In the genomic region with DNA sequence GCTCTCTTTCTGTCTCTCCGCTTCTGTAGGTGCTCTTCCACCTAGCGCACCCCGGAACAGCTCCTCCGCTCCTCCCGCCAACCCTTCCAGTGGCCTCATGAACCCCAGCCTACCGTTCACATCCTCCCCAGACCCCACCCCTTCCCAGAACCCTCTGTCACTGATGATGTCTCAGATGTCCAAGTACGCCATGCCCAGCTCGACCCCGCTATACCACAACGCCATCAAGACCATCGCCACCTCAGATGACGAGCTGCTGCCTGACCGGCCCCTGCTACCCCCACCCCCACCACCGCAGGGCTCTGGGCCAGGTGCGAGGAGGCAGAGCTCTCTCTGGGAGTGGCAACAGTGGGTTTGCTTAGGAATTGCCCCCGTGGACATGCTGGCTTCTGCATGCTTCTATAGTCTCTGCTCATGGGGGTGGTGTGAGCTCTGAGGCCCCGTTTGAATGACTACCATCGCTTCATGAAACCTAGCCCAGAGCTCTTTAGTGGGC, we compare ENCODE assay signal across 24 mouse cellular contexts. TPM values are rescaled to one million over a fixed set of nuclear protein-coding genes. Genes with fewer than 3 reads are reported as not detected.
DNase-seq lines count a peak whose midpoint lies in the region; ATAC-seq lines count a peak whose summit lies in the region.
"Had no signal": no experiment of that assay in that cellular context is flagged by ENCODE, and none has a peak within 500 bp of the region (broad histone marks: within the 10 kb centered on the region; RNA-seq: fewer than 3 reads in every experiment).

No protein-coding gene starts in this region.

- no peak overlapping the region for H3K27ac ChIP-seq in forebrain, embryonic 11.5 days (ENCODE audit: low read depth, low read length)
- no peak overlapping the region for H3K27ac ChIP-seq in forebrain, embryonic 14.5 days (ENCODE audit: low read depth, low read length)
- no peak overlapping the region for H3K27ac ChIP-seq in kidney, embryonic 14.5 days (ENCODE audit: low read depth, low read length)
- H3K27ac ChIP-seq: hindbrain, embryonic 14.5 days; layer of hippocampus, adult 2 months; limb, embryonic 13.5 days; liver, embryonic 13.5 days; macrophage; stomach, embryonic 15.5 days had no signal

- peaks cover 15% of the 10 kb centered on the region; the same call in 1 of the 2 replicates for H3K4me1 ChIP-seq in forebrain, embryonic 11.5 days (replicated peaks; ENCODE audit: control insufficient read depth, insufficient read depth, low read length)
- peaks cover 14% of the 10 kb centered on the region for H3K4me1 ChIP-seq in forebrain, embryonic 14.5 days (ENCODE audit: control insufficient read depth, insufficient read depth, low read length)
- H3K4me1 ChIP-seq in kidney, embryonic 14.5 days (ENCODE audit: control insufficient read depth, insufficient read depth, low read length): peaks cover 22% of the 10 kb centered on the region

- WGBS in forebrain, embryonic 11.5 days: 86% methylated on average over 18 of the region's 18 CpGs
- WGBS in forebrain, embryonic 14.5 days: 85% methylated on average over 18 of the region's 18 CpGs
- 82% methylated on average over 18 of the region's 18 CpGs for WGBS in kidney, embryonic 14.5 days

- H3K9me3 ChIP-seq in forebrain, embryonic 11.5 days (ENCODE audit: control insufficient read depth, low read length): no peaks in the 10 kb centered on the region
- no peaks in the 10 kb centered on the region for H3K9me3 ChIP-seq in forebrain, embryonic 14.5 days (replicated peaks; ENCODE audit: control insufficient read depth, low read length)
- no peaks in the 10 kb centered on the region for H3K9me3 ChIP-seq in kidney, embryonic 14.5 days (ENCODE audit: control insufficient read depth, low read length)
- H3K9me3 ChIP-seq: forebrain, embryonic 10.5 days; limb, embryonic 13.5 days; liver, embryonic 13.5 days; midbrain, embryonic 10.5 days; stomach, embryonic 15.5 days had no signal

- peak; percentile 51 for DNase-seq in forebrain, embryonic 11.5 days (ENCODE audit: low spot score)
- no peak for DNase-seq in forebrain, embryonic 14.5 days (ENCODE audit: low spot score)
- peak; percentile 19 for DNase-seq in kidney, postnatal 10 days
- DNase-seq in 3134 (ENCODE audit: extremely low read depth, insufficient read length, low spot score): peak; percentile 24
- DNase-seq in cerebellum, adult 8-10 months: peak; percentile 30
- no peak for DNase-seq in urinary bladder, adult 18-20 months (ENCODE audit: low spot score in 2 of 2)
- DNase-seq: embryo, embryonic 11 days; gastrocnemius, postnatal 10 days; liver, embryonic 13.5 days; lung, embryonic 14.5 days; right cerebral cortex, postnatal 25 days had no signal

- H3K4me3 ChIP-seq in forebrain, embryonic 11.5 days (ENCODE audit: low read depth, low read length): no peak overlapping the region
- H3K4me3 ChIP-seq in forebrain, embryonic 14.5 days (ENCODE audit: low read depth, low read length): no peak overlapping the region
- H3K4me3 ChIP-seq in kidney, embryonic 14.5 days (ENCODE audit: low read length): no peak overlapping the region
- H3K4me3 ChIP-seq: layer of hippocampus, adult 2 months; limb, embryonic 13.5 days; liver, embryonic 13.5 days; midbrain, embryonic 10.5 days; stomach, embryonic 15.5 days had no signal

- H3K9ac ChIP-seq in forebrain, embryonic 11.5 days (ENCODE audit: low read length): no peak overlapping the region
- no peak overlapping the region for H3K9ac ChIP-seq in forebrain, embryonic 14.5 days (ENCODE audit: low read length)
- no peak overlapping the region for H3K9ac ChIP-seq in kidney, embryonic 14.5 days (ENCODE audit: low read depth, low read length)
- H3K9ac ChIP-seq: hindbrain, embryonic 14.5 days; liver, embryonic 13.5 days; lung, embryonic 14.5 days; stomach, embryonic 15.5 days had no signal

- H3K36me3 ChIP-seq in forebrain, embryonic 11.5 days (ENCODE audit: control insufficient read depth, insufficient read depth, low read length): peaks cover 4% of the 10 kb centered on the region; the same call in 1 of the 2 replicates
- H3K36me3 ChIP-seq in forebrain, embryonic 14.5 days (ENCODE audit: control insufficient read depth, insufficient read depth, low read length): peaks cover 59% of the 10 kb centered on the region
- peaks cover 51% of the 10 kb centered on the region for H3K36me3 ChIP-seq in kidney, embryonic 14.5 days (ENCODE audit: control insufficient read depth, insufficient read depth, low read length)

- no peak for ATAC-seq in forebrain, embryonic 11.5 days (replicated peaks; ENCODE audit: low FRiP score)
- no peak for ATAC-seq in forebrain, embryonic 14.5 days
- no peak for ATAC-seq in kidney, embryonic 14.5 days (ENCODE audit: low FRiP score, low TSS enrichment)
- ATAC-seq: intestine, embryonic 16.5 days had no signal

- no peak overlapping the region for H3K4me2 ChIP-seq in forebrain, embryonic 11.5 days (ENCODE audit: low read depth, low read length, severe bottlenecking)
- H3K4me2 ChIP-seq in forebrain, embryonic 14.5 days (ENCODE audit: low read length): no peak overlapping the region
- no peak overlapping the region for H3K4me2 ChIP-seq in kidney, embryonic 14.5 days (replicated peaks; ENCODE audit: low read depth, low read length)
- H3K4me2 ChIP-seq: hindbrain, embryonic 14.5 days; limb, embryonic 13.5 days; liver, embryonic 13.5 days; lung, embryonic 14.5 days; stomach, embryonic 15.5 days had no signal

- H3K27me3 ChIP-seq in forebrain, embryonic 11.5 days (ENCODE audit: control insufficient read depth, insufficient read depth, low read length): no peaks in the 10 kb centered on the region
- H3K27me3 ChIP-seq in forebrain, embryonic 14.5 days (replicated peaks; ENCODE audit: control insufficient read depth, insufficient read depth, low read length): no peaks in the 10 kb centered on the region
- H3K27me3 ChIP-seq in kidney, embryonic 14.5 days (ENCODE audit: control insufficient read depth, insufficient read depth, low read length): no peaks in the 10 kb centered on the region
- H3K27me3 ChIP-seq: stomach, embryonic 15.5 days had no signal

RNA-seq across cellular contexts. Expression of a gene that starts 25.5 kb away (rescaled TPM):
- 8.7 and 10.6 TPM in 2 replicates for polyA plus RNA-seq in forebrain, embryonic 11.5 days (2014; fragmentation: Nextera tagmentation; extraction: Ambion mirVana)
- 9.9 and 13.4 TPM in 2 replicates for polyA plus RNA-seq in forebrain, embryonic 14.5 days (2014; fragmentation: Nextera tagmentation; extraction: Ambion mirVana)
- 14.5 and 14.6 TPM in 2 replicates for polyA plus RNA-seq in kidney, embryonic 14.5 days (2014; fragmentation: Nextera tagmentation; extraction: Ambion mirVana)

RNA-seq across cellular contexts. Expression of a gene that starts 53.4 kb away (rescaled TPM):
- not detected in 2 replicates for polyA plus RNA-seq in forebrain, embryonic 11.5 days (2014; fragmentation: Nextera tagmentation; extraction: Ambion mirVana)
- polyA plus RNA-seq in forebrain, embryonic 14.5 days (2014; fragmentation: Nextera tagmentation; extraction: Ambion mirVana): not detected in 2 replicates
- 0.30 and 0.39 TPM in 2 replicates for polyA plus RNA-seq in kidney, embryonic 14.5 days (2014; fragmentation: Nextera tagmentation; extraction: Ambion mirVana)
- polyA plus RNA-seq: brain, embryonic 14.5 days; forebrain, embryonic 10.5 days; heart, postnatal 0 days; hindbrain, embryonic 14.5 days; liver, embryonic 13.5 days; macrophage; midbrain, embryonic 10.5 days; midbrain, postnatal 0 days; spleen, adult 2 months had no signal

RNA-seq across cellular contexts. Expression of a gene that starts 53.5 kb away (rescaled TPM):
- 0.09 TPM in 1 of 2 replicates, not detected in the other for polyA plus RNA-seq in forebrain, embryonic 11.5 days (2014; fragmentation: Nextera tagmentation; extraction: Ambion mirVana)
- 0.07 TPM in 1 of 2 replicates, not detected in the other for polyA plus RNA-seq in forebrain, embryonic 14.5 days (2014; fragmentation: Nextera tagmentation; extraction: Ambion mirVana)
- not detected in 2 replicates for polyA plus RNA-seq in kidney, embryonic 14.5 days (2014; fragmentation: Nextera tagmentation; extraction: Ambion mirVana)
- polyA plus RNA-seq: heart, postnatal 0 days; hindbrain, embryonic 14.5 days; lung, embryonic 14.5 days; macrophage; midbrain, embryonic 10.5 days; midbrain, postnatal 0 days had no signal

Comparison
In these comparisons a context has a peak if more than half of its experiments do, and no peak if none do; other contexts are left out.
1. DNase-seq: peak in forebrain, embryonic 11.5 days (single experiment), kidney, postnatal 10 days (single experiment), 3134 (single experiment) and cerebellum, adult 8-10 months (single experiment); none in forebrain, embryonic 14.5 days (single experiment) and urinary bladder, adult 18-20 months (0 of 2).